Mouse (Mus musculus) heart, embryonic 13.5 days (tissue): Measurements from ENCODE around the gene Cyfip1. TPM values are rescaled to one million over a fixed set of nuclear protein-coding genes. Genes with fewer than 3 reads are reported as not detected.

Experiments
- ATAC-seq: fragments of 200-750 bp; cut with Nextera tagmentation; 2 replicates; pipeline ENCODE4 v1.8.0; 2017; ENCODE audit warnings: moderate TSS enrichment; ENCODE audit not compliant: insufficient number of reproducible peaks, low FRiP score, low TSS enrichment; ENCODE audit errors: extremely low read depth
- H3K27ac ChIP-seq: fragments of 300-500 bp; sonication (generic); replicated peaks from 2 replicates; pipeline ENCODE4 v1.5.1; 2015; ENCODE audit warnings: moderate library complexity, mild to moderate bottlenecking, inconsistent platforms
- H3K27me3 ChIP-seq: fragments of 300-500 bp; sonication (generic); replicated peaks from 2 replicates; pipeline ENCODE4 v1.6.1; 2015; ENCODE audit warnings: mild to moderate bottlenecking, inconsistent platforms
- H3K36me3 ChIP-seq: fragments of 300-500 bp; sonication (generic); 2 replicates; pipeline ENCODE4 v1.6.1; 2015; ENCODE audit warnings: mild to moderate bottlenecking, inconsistent platforms
- H3K4me1 ChIP-seq: fragments of 300-500 bp; sonication (generic); 2 replicates; pipeline ENCODE4 v1.6.1; 2015; ENCODE audit warnings: inconsistent platforms
- H3K4me2 ChIP-seq: fragments of 300-500 bp; sonication (generic); 2 replicates; pipeline ENCODE4 v1.6.1; 2015; ENCODE audit warnings: inconsistent platforms, mild to moderate bottlenecking, moderate library complexity
- H3K4me3 ChIP-seq: fragments of 300-500 bp; sonication (generic); 2 replicates; pipeline ENCODE4 v1.5.1; 2015; ENCODE audit warnings: moderate library complexity, mild to moderate bottlenecking, inconsistent platforms
- H3K9ac ChIP-seq: fragments of 300-500 bp; sonication (generic); 2 replicates; pipeline ENCODE4 v1.6.1; 2015; ENCODE audit warnings: inconsistent platforms, mild to moderate bottlenecking, moderate library complexity
- H3K9me3 ChIP-seq: fragments of 300-500 bp; sonication (generic); 2 replicates; pipeline ENCODE4 v1.6.1; 2016; ENCODE audit warnings: inconsistent platforms
- WGBS: fragments of 180-500 bp; shearing (Covaris S2); methylation state at CpG from one replicate; pipeline ENCODE4 v1.1.7; 2015; ENCODE audit warnings: mixed read lengths; 5-methylcytosine and 5-hydroxymethylcytosine counted together
- polyA plus RNA-seq: library from polyadenylated mRNA; unstranded; fragments of >200 nt; fragmentation: Nextera tagmentation; extraction: Ambion mirVana; gene quantifications from 2 replicates; pipeline ENCODE4 v1.2.1, GENCODE M21; 2015

Gene Cyfip1
- polyA plus RNA-seq, 1 experiment from 2014 or later: 50.3 TPM

DNA sequence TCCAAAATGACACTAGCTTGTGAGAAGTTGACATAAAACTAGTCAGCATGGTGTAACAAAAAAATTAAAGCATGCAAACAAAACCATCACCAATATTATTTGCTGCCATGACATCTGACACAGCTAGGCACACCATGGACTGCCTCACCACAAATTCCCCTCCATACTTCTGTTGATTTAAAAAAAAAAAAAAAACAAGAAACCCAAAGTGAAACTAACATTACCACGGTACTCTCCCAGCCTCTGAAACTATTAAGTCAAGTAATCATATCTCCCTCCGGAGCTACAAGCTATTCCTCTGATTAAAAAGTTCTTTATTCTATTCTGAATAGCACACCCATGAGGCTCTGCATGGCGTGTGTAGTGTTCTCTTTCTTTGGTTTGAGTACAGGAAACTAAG, 115.6 kb downstream of the Cyfip1 start:
- Histone ChIP-seq H3K27ac (no peak overlapping the region), H3K4me2 (no peak overlapping the region), H3K9me3 (peaks cover 11% of the 10 kb centered on the region; the same call in 1 of the 2 replicates), H3K9ac (no peak overlapping the region), H3K27me3 (no peaks in the 10 kb centered on the region), H3K36me3 (peaks cover 36% of the 10 kb centered on the region), H3K4me1 (peaks cover 9% of the 10 kb centered on the region), H3K4me3 (no peak overlapping the region)
- 93% methylated on average over 3 of the region's 3 CpGs for WGBS
- no peak for ATAC-seq

DNA sequence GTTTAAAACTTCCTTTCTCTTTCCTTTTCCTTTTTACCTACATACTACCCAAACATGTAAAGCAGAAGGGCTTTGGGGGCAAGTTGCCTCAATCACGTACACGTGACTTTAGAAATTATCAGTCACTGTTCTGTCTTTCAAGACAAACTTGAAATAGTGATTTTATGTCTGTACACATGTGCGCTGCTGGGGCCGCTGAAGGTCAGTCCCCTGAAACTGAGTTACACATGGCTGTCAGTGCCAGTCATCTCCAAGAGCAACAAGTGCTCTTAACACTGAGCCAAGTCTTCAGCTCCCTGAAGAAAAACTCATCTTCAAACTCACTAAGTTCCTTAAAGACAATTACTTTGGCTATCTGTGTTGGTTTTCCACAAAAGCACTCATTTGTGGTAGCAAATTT, 116.4 kb downstream of the Cyfip1 start:
- no peaks in the 10 kb centered on the region for H3K27me3 ChIP-seq
- H3K4me2 ChIP-seq: no peak overlapping the region
- H3K27ac ChIP-seq: no peak overlapping the region
- H3K36me3 ChIP-seq: peaks cover 36% of the 10 kb centered on the region
- ATAC-seq: no peak
- H3K9ac ChIP-seq: no peak overlapping the region
- WGBS: 92% methylated on average over 4 of the region's 4 CpGs
- H3K4me1 ChIP-seq: peaks cover 12% of the 10 kb centered on the region
- no peak overlapping the region for H3K4me3 ChIP-seq
- peaks cover 11% of the 10 kb centered on the region; the same call in 1 of the 2 replicates for H3K9me3 ChIP-seq

DNA sequence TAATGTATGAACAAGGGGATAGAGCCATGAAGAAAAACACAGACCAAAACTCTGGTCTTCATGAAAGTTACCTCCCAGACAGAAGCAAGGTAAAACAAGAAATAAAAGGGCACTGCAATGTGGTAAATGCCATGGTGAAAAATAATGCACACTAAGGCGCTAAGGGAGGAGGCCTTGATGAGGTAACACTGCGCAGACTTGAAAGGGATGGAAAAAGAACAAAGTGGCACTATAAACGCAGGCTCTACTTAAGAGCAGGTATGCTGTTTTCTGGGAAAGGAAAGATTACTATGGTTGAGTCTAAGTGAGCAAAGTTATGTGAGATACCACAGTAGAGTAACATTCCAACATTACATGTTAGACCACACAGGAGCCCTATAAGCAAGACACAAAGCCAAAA, 118.3 kb downstream of the Cyfip1 start:
- WGBS: 90% methylated on average over 3 of the region's 3 CpGs
- Histone ChIP-seq H3K4me2 (no peak overlapping the region), H3K4me3 (no peak overlapping the region), H3K27ac (no peak overlapping the region), H3K27me3 (no peaks in the 10 kb centered on the region), H3K9me3 (no peaks in the 10 kb centered on the region), H3K4me1 (peaks cover 15% of the 10 kb centered on the region), H3K36me3 (peaks cover 25% of the 10 kb centered on the region), H3K9ac (no peak overlapping the region)
- ATAC-seq: no peak

DNA sequence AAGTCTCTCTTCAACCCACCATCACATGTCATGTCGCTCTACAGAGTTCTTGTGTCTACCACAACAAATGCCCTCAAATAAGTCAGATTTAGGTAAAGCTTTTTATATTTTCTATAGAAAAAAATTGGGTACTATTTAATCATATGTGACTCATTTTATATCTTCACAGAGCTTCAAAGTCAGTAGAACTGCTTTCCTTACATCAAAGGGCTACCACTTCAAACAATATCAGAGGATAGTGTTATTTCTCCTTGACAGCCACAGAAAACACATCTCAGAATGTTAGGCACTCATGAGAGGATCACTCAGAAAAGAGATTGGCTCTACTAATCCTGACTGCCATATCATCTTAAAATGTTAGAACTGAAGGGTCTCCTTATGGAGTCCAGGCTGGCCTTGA, 119.0 kb downstream of the Cyfip1 start:
- peaks cover 15% of the 10 kb centered on the region for H3K4me1 ChIP-seq
- H3K36me3 ChIP-seq: peaks cover 21% of the 10 kb centered on the region
- no peaks in the 10 kb centered on the region for H3K9me3 ChIP-seq
- H3K4me3 ChIP-seq: peak overlapping the region; percentile 95; the same call in 1 of the 2 replicates
- peak overlapping the region; percentile 43; the same call in 1 of the 2 replicates for H3K4me2 ChIP-seq
- WGBS: 91% methylated on average over 1 of the region's 1 CpGs
- ATAC-seq: no peak
- no peaks in the 10 kb centered on the region for H3K27me3 ChIP-seq
- 0 out of 2 replicates have a peak overlapping the region, but pooled peaks have one; percentile 59 for H3K9ac ChIP-seq
- H3K27ac ChIP-seq: no peak overlapping the region

DNA sequence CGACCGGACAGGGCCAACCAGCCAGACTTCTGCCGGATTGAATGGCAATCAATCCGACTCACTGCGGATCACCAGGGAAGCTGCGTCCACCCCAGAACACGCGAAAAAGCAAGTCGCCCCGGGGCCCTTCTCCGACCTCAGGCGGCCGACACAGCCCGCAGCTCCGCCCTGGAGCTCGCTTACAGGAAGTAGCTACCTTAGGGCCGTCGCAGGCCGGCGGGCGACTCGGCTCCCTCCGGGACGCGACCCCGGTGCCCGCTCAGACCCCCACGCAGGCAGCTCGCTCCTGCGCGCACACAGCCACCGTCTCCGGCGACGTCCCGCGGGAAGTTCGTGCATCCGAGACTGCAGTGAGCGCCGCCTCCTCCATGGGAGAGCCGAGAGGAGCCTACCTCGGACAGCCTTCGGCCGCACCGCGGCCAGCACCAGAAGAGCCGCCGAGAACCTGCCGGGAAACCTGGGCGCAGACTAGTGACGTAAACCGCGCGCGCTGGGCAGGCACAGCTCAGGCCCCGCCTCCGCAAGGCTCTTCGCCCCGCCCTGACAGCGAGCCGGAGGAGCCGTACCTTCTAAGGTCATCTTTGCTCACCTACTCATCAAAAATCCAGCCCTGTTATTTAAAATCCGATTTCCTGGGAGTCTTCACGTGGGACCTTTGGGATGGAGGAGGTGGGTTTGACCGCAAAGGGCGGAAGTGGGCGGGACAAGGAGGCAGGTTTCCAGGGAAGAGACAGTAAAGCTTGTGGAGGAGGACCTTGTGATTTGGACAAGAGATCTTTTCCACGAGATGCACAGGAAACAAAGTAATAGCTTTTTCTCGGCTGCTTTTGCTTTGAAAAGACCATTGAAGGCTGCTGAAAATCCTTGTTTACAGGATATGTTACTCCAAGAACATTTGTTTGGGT, 120.7 kb downstream of the Cyfip1 start, which contains the start of gene Nipa2:
Nipa2 (minus strand) TSS at position 473 of the 905 bp plus-strand sequence.
- ATAC-seq: peak; percentile 97
- Histone ChIP-seq H3K9me3 (no peaks in the 10 kb centered on the region), H3K4me1 (peaks cover 17% of the 10 kb centered on the region), H3K4me2 (peak within 1 kb of the TSS; percentile 83), H3K4me3 (peak within 1 kb of the TSS; percentile 95), H3K27ac (peak within 1 kb of the TSS; percentile 94), H3K27me3 (no peaks in the 10 kb centered on the region), H3K9ac (peak within 1 kb of the TSS; percentile 93), H3K36me3 (peaks cover 16% of the 10 kb centered on the region; the same call in 1 of the 2 replicates)
- 0% methylated on average over 69 of the region's 70 CpGs for WGBS

DNA sequence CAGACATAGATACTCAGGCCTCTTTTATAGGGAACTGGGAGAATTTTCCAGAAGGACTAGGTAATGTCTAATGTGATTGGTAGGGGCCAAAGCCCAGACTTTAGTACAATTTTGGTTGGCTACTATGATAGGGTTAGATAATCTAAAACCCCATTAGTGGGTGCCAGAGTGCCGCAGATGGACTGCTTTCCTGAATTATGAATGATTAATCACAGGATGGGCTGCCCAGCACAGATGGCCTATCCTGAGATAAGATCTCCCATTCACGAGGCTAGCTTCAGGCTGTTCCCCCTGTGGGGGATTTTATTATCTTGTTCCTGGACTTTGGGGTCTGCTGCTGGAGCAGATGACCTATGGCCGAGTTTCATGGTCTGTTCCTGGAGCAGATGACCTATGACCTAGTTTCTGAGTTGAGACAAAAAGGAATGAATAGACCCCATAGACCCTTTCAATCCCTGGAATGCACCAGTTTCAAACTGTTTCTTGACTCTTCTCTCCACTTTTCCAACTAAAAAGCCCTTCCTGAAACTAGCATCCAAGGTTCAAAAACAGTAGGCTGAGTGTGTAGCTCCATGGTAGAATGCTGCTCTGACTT, 125.4 kb downstream of the Cyfip1 start:
- WGBS: 42% methylated on average over 3 of the region's 3 CpGs
- H3K9ac ChIP-seq: no peak overlapping the region
- no peaks in the 10 kb centered on the region for H3K36me3 ChIP-seq
- H3K4me2 ChIP-seq: no peak overlapping the region
- H3K9me3 ChIP-seq: no peaks in the 10 kb centered on the region
- no peak overlapping the region for H3K27ac ChIP-seq
- H3K27me3 ChIP-seq: no peaks in the 10 kb centered on the region
- H3K4me3 ChIP-seq: no peak overlapping the region
- no peak for ATAC-seq
- H3K4me1 ChIP-seq: peaks cover 13% of the 10 kb centered on the region

DNA sequence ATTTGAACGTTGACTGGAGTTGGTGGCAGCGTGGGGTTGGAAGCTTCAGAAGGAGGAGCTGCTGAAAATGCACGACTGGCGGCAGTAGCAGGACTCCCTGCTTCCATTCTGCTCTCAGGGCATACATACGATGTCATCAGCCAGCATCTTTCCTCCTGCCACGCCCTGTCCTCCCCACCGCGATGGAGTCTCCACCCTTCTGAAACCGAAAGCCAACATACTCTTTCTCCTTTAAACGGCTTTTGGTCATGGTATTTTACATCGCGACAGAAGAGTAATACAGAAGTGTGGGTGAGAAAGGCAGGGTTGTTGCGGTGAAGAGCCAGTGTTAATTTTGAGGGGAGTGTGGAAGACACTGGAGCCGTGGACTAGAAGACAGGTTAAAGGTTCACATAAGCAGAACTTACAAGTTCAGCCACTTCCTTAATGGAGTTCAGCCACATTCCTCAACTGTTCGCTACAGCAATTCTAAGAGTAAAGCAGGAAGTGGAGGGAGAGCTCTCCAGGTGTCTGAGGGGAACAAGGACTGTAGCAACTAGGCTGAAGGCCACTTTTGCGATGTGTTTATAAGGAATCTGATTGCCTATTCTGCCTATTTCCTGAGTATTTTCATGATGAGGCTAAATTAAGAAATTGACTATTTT, 126.8 kb downstream of the Cyfip1 start:
- no peaks in the 10 kb centered on the region for H3K36me3 ChIP-seq
- peak overlapping the region; percentile 42 for H3K4me3 ChIP-seq
- H3K4me1 ChIP-seq: peaks cover 8% of the 10 kb centered on the region; the same call in 1 of the 2 replicates
- H3K27ac ChIP-seq: no peak overlapping the region
- H3K9ac ChIP-seq: 0 out of 2 replicates have a peak overlapping the region, but pooled peaks have one; percentile 17
- ATAC-seq: no peak
- 37% methylated on average over 16 of the region's 16 CpGs for WGBS
- H3K9me3 ChIP-seq: no peaks in the 10 kb centered on the region
- H3K27me3 ChIP-seq: no peaks in the 10 kb centered on the region
- H3K4me2 ChIP-seq: peak overlapping the region; percentile 61

DNA sequence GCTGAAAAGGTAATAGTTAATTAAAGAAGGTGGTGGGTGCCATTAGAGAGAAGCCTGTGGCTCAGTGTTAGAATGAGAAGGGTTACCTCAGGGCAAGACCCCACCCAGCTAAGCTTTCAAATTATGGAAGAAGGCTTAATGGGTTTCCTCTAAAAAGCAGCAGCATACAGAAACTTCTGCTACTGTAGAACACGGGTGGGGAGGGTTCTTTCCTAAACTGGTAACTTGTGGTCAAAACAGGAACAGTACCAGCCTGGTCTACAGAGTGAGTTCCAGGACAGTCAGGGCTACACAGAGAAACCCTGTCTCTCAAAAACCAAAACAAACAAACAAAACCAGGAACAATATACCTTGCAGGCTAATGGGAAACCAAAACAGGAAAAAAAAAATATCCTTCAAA, 127.9 kb downstream of the Cyfip1 start:
- Histone ChIP-seq H3K36me3 (0 out of 2 replicates have a peak, but pooled peaks cover 7% of the 10 kb centered on the region), H3K27me3 (no peaks in the 10 kb centered on the region), H3K4me3 (no peak overlapping the region), H3K4me2 (no peak overlapping the region), H3K9ac (no peak overlapping the region), H3K27ac (no peak overlapping the region), H3K4me1 (peaks cover 8% of the 10 kb centered on the region; the same call in 1 of the 2 replicates), H3K9me3 (no peaks in the 10 kb centered on the region)
- no peak for ATAC-seq
- 75% methylated on average over 1 of the region's 1 CpGs for WGBS

DNA sequence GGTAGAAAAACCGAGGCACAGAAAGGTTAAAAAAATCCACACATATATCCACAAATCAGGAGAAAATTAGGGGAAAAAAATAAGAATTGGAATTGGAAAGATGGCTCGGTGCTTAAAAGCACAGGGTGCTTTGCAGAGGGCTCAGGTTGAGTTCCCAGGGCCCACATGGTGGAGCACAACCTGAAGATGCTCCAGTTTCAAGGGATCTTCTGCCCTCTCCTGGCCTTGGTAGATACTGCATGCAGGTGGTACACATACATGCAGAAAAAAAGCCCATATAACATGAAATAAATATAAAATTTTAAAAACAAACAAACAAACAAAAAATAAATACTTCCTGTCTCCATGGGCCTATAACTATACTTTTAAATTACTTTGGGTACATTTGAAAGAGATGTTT, 132.9 kb downstream of the Cyfip1 start:
- H3K4me1 ChIP-seq: no peaks in the 10 kb centered on the region
- no peak overlapping the region for H3K4me3 ChIP-seq
- no peaks in the 10 kb centered on the region for H3K27me3 ChIP-seq
- H3K4me2 ChIP-seq: no peak overlapping the region
- no peak for ATAC-seq
- H3K27ac ChIP-seq: no peak overlapping the region
- H3K9ac ChIP-seq: no peak overlapping the region
- 91% methylated on average over 2 of the region's 2 CpGs for WGBS
- peaks cover 16% of the 10 kb centered on the region for H3K36me3 ChIP-seq
- no peaks in the 10 kb centered on the region for H3K9me3 ChIP-seq

DNA sequence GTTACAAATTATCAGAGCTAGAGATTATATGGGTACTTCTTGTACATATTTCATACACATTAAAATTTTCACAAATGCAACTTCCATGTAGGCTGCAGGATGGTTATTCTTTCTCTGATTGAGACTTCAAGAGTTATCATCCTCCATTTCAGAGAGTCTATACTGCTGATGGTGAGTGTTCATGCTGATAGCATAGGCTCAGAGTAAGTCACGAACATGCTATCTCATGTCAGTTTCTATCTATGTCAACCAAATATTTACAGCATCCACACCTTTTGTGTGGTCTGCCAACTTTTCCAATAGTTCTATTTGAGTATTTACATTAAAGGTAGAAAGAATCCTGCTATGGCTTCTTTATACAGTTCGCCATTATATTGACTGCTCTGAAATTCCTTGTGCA, 140.0 kb downstream of the Cyfip1 start:
- Histone ChIP-seq H3K27ac (no peak overlapping the region), H3K9ac (no peak overlapping the region), H3K36me3 (peaks cover 15% of the 10 kb centered on the region), H3K4me3 (no peak overlapping the region), H3K9me3 (no peaks in the 10 kb centered on the region), H3K27me3 (no peaks in the 10 kb centered on the region), H3K4me1 (no peaks in the 10 kb centered on the region), H3K4me2 (no peak overlapping the region)
- WGBS: 80% methylated on average over 2 of the region's 2 CpGs
- no peak for ATAC-seq
